ENCODE assay signal across 28 mouse cellular contexts in genomic region chr8:124576751-124577150, GRCm38 (mm10). TPM values are rescaled to one million over a fixed set of nuclear protein-coding genes. Genes with fewer than 3 reads are reported as not detected.
DNase-seq lines count a peak whose midpoint lies in the region; ATAC-seq and TF ChIP-seq lines count a peak whose summit lies in the region.
"Had no signal": no experiment of that assay in that cellular context is flagged by ENCODE, and none has a peak within 500 bp of the region (broad histone marks: within the 10 kb centered on the region; RNA-seq: fewer than 3 reads in every experiment).

No protein-coding gene starts in this region.

- 87% methylated on average over 1 of the region's 1 CpGs for WGBS in limb, embryonic 13.5 days
- 81% methylated on average over 1 of the region's 1 CpGs for WGBS in limb, embryonic 10.5 days
- 59% methylated on average over 1 of the region's 1 CpGs for WGBS in intestine, embryonic 16.5 days
- 63% methylated on average over 1 of the region's 1 CpGs for WGBS in stomach, postnatal 0 days
- WGBS in hindbrain, embryonic 10.5 days = 79% methylated on average over 1 of the region's 1 CpGs

- H3K36me3 ChIP-seq in limb, embryonic 13.5 days = no peaks in the 10 kb centered on the region
- no peaks in the 10 kb centered on the region for H3K36me3 ChIP-seq in limb, embryonic 10.5 days
- H3K36me3 ChIP-seq in intestine, embryonic 16.5 days (ENCODE audit: control insufficient read depth, insufficient read depth, low read length) = no peaks in the 10 kb centered on the region
- H3K36me3 ChIP-seq in stomach, postnatal 0 days (ENCODE audit: control insufficient read depth, insufficient read depth, low read length) = no peaks in the 10 kb centered on the region
- H3K36me3 ChIP-seq in hindbrain, embryonic 10.5 days = no peaks in the 10 kb centered on the region
- H3K36me3 ChIP-seq: embryonic facial prominence, embryonic 12.5 days; G1E; hindbrain, embryonic 13.5 days; midbrain, embryonic 10.5 days; midbrain, embryonic 15.5 days; neural tube, embryonic 12.5 days had no signal

- H3K27me3 ChIP-seq in limb, embryonic 13.5 days = no peaks in the 10 kb centered on the region
- no peaks in the 10 kb centered on the region for H3K27me3 ChIP-seq in limb, embryonic 10.5 days (ENCODE audit: low read depth, poor library complexity, severe bottlenecking)
- H3K27me3 ChIP-seq in intestine, embryonic 16.5 days (replicated peaks; ENCODE audit: control insufficient read depth, insufficient read depth, low read length) = no peaks in the 10 kb centered on the region
- H3K27me3 ChIP-seq in stomach, postnatal 0 days (ENCODE audit: control insufficient read depth, insufficient read depth, low read length) = no peaks in the 10 kb centered on the region
- H3K27me3 ChIP-seq in hindbrain, embryonic 10.5 days (ENCODE audit: insufficient read depth, poor library complexity, severe bottlenecking) = no peaks in the 10 kb centered on the region
- H3K27me3 ChIP-seq: embryonic facial prominence, embryonic 12.5 days; midbrain, embryonic 15.5 days; neural tube, embryonic 12.5 days had no signal

- no peak overlapping the region for H3K4me3 ChIP-seq in limb, embryonic 13.5 days
- no peak overlapping the region for H3K4me3 ChIP-seq in limb, embryonic 10.5 days
- no peak overlapping the region for H3K4me3 ChIP-seq in intestine, embryonic 16.5 days (ENCODE audit: low read length)
- H3K4me3 ChIP-seq in stomach, postnatal 0 days (ENCODE audit: low read depth, low read length) = no peak overlapping the region
- H3K4me3 ChIP-seq in hindbrain, embryonic 10.5 days = no peak overlapping the region
- H3K4me3 ChIP-seq: embryonic facial prominence, embryonic 12.5 days; hindbrain, embryonic 13.5 days; midbrain, embryonic 10.5 days; midbrain, embryonic 15.5 days; neural tube, embryonic 12.5 days had no signal

- no peak overlapping the region for H3K4me2 ChIP-seq in limb, embryonic 13.5 days (replicated peaks)
- H3K4me2 ChIP-seq in intestine, embryonic 16.5 days (ENCODE audit: low read depth, low read length) = no peak overlapping the region
- no peak overlapping the region for H3K4me2 ChIP-seq in stomach, postnatal 0 days (replicated peaks; ENCODE audit: low read depth)
- H3K4me2 ChIP-seq: embryonic facial prominence, embryonic 12.5 days; hindbrain, embryonic 13.5 days; liver, embryonic 11.5 days; midbrain, embryonic 15.5 days; neural tube, embryonic 12.5 days had no signal

- DNase-seq in limb, embryonic 10.5 days (ENCODE audit: low spot score) = no peak
- peak; percentile 32 for DNase-seq in lung, postnatal 36 days
- peak; percentile 80 for DNase-seq in stomach, postnatal 0 days (ENCODE audit: low spot score)
- DNase-seq in hindbrain, embryonic 10.5 days (ENCODE audit: low spot score) = no peak
- no peak for DNase-seq in left cerebral cortex, adult 18-20 months (ENCODE audit: low spot score in 2 of 2)
- DNase-seq: adrenal gland, adult 8-10 months; cerebellum, postnatal 25 days; gastrocnemius, postnatal 14 days; kidney, adult 18-20 months; kidney, postnatal 36 days; right cerebral cortex, adult 18-20 months; thymus, postnatal 14 days had no signal

- TF ChIP-seq EP300 in stomach, postnatal 0 days (optimal IDR thresholded peaks at IDR 0.05) = no peak

- no peak for ATAC-seq in limb, embryonic 13.5 days (ENCODE audit: low FRiP score, low read depth)
- ATAC-seq in intestine, embryonic 16.5 days = peak; percentile 24; the same call in 1 of the 2 replicates
- peak; percentile 96 for ATAC-seq in stomach, postnatal 0 days (ENCODE audit: low FRiP score, low TSS enrichment)
- ATAC-seq: forebrain, embryonic 14.5 days; midbrain, embryonic 15.5 days had no signal

- no peak; the same call in 1 of the 2 replicates for TF ChIP-seq CTCF in stomach, postnatal 0 days (IDR thresholded peaks at IDR 0.05; ENCODE audit: low read depth)

- H3K9me3 ChIP-seq in limb, embryonic 13.5 days = no peaks in the 10 kb centered on the region
- H3K9me3 ChIP-seq in limb, embryonic 10.5 days (replicated peaks) = no peaks in the 10 kb centered on the region
- H3K9me3 ChIP-seq in intestine, embryonic 16.5 days (ENCODE audit: control insufficient read depth, low read length) = no peaks in the 10 kb centered on the region
- no peaks in the 10 kb centered on the region for H3K9me3 ChIP-seq in stomach, postnatal 0 days (ENCODE audit: control insufficient read depth, low read length)
- H3K9me3 ChIP-seq in hindbrain, embryonic 10.5 days = no peaks in the 10 kb centered on the region
- H3K9me3 ChIP-seq: embryonic facial prominence, embryonic 12.5 days; G1E; hindbrain, embryonic 13.5 days; midbrain, embryonic 10.5 days; midbrain, embryonic 15.5 days; neural tube, embryonic 12.5 days had no signal

- H3K9ac ChIP-seq in limb, embryonic 13.5 days = 0 out of 2 replicates have a peak overlapping the region, but pooled peaks have one; percentile 25
- no peak overlapping the region for H3K9ac ChIP-seq in intestine, embryonic 16.5 days (ENCODE audit: low read depth, low read length)
- no peak overlapping the region for H3K9ac ChIP-seq in stomach, postnatal 0 days (ENCODE audit: low read length)
- H3K9ac ChIP-seq: embryonic facial prominence, embryonic 12.5 days; hindbrain, embryonic 13.5 days; midbrain, embryonic 15.5 days; neural tube, embryonic 12.5 days had no signal

- 0 out of 2 replicates have a peak, but pooled peaks cover under 1% of the 10 kb centered on the region for H3K4me1 ChIP-seq in limb, embryonic 13.5 days
- H3K4me1 ChIP-seq in limb, embryonic 10.5 days = peaks cover 17% of the 10 kb centered on the region
- H3K4me1 ChIP-seq in intestine, embryonic 16.5 days (ENCODE audit: control insufficient read depth, insufficient read depth, low read length) = peaks cover 5% of the 10 kb centered on the region
- no peaks in the 10 kb centered on the region for H3K4me1 ChIP-seq in stomach, postnatal 0 days (replicated peaks; ENCODE audit: control insufficient read depth, insufficient read depth)
- H3K4me1 ChIP-seq in hindbrain, embryonic 10.5 days (replicated peaks) = peaks cover 12% of the 10 kb centered on the region; the same call in 1 of the 2 replicates
- H3K4me1 ChIP-seq: midbrain, embryonic 15.5 days; neural tube, embryonic 12.5 days had no signal

- H3K27ac ChIP-seq in limb, embryonic 13.5 days = no peak overlapping the region
- no peak overlapping the region for H3K27ac ChIP-seq in limb, embryonic 10.5 days
- no peak overlapping the region for H3K27ac ChIP-seq in intestine, embryonic 16.5 days (ENCODE audit: low read length)
- 0 out of 2 replicates have a peak overlapping the region, but pooled peaks have one; percentile 9 for H3K27ac ChIP-seq in stomach, postnatal 0 days (replicated peaks)
- H3K27ac ChIP-seq in hindbrain, embryonic 10.5 days = no peak overlapping the region
- H3K27ac ChIP-seq: embryonic facial prominence, embryonic 12.5 days; hindbrain, embryonic 13.5 days; midbrain, embryonic 10.5 days; midbrain, embryonic 15.5 days; neural tube, embryonic 12.5 days had no signal

RNA-seq across cellular contexts. Expression of gene Capn9, which starts 0.8 kb away (rescaled TPM):
- 0.15 TPM in 1 of 2 replicates, not detected in the other for polyA plus RNA-seq in limb, embryonic 13.5 days (2015; fragmentation: Nextera tagmentation; extraction: Ambion mirVana)
- not detected in 2 replicates for polyA plus RNA-seq in limb, embryonic 10.5 days (2016; fragmentation: Nextera tagmentation; extraction: Ambion mirVana)
- 2.3 and 2.9 TPM in 2 replicates for polyA plus RNA-seq in intestine, embryonic 16.5 days (2015; fragmentation: Nextera tagmentation; extraction: Ambion mirVana)
- polyA plus RNA-seq in stomach, postnatal 0 days (2015; fragmentation: Nextera tagmentation; extraction: Ambion mirVana) = 12.8 and 17.6 TPM in 2 replicates
- not detected in 2 replicates for polyA plus RNA-seq in hindbrain, embryonic 10.5 days (2016; fragmentation: Nextera tagmentation; extraction: Ambion mirVana)
- total RNA-seq in left cerebral cortex, adult 18-20 months (2021) = not detected
- total RNA-seq: G1E; granulocyte monocyte progenitor cell, adult 5-6 weeks; heart, postnatal 25 days; left cerebral cortex, postnatal 10 days; megakaryocyte progenitor cell, adult 5-6 weeks had no signal
- polyA plus RNA-seq: embryonic facial prominence, embryonic 12.5 days; G1E; kidney, embryonic 16.5 days; limb, embryonic 11.5 days; liver, embryonic 11.5 days; midbrain, embryonic 10.5 days; midbrain, embryonic 15.5 days; neural tube, embryonic 12.5 days had no signal

RNA-seq across cellular contexts. Expression of gene Agt, which starts 7.2 kb away (rescaled TPM):
- polyA plus RNA-seq in limb, embryonic 13.5 days (2015; fragmentation: Nextera tagmentation; extraction: Ambion mirVana) = 0.42 and 0.48 TPM in 2 replicates
- polyA plus RNA-seq in limb, embryonic 10.5 days (2016; fragmentation: Nextera tagmentation; extraction: Ambion mirVana) = not detected in 2 replicates
- 5.9 and 8.4 TPM in 2 replicates for polyA plus RNA-seq in intestine, embryonic 16.5 days (2015; fragmentation: Nextera tagmentation; extraction: Ambion mirVana)
- polyA plus RNA-seq in stomach, postnatal 0 days (2015; fragmentation: Nextera tagmentation; extraction: Ambion mirVana) = 42.8 and 44.5 TPM in 2 replicates
- not detected in 2 replicates for polyA plus RNA-seq in hindbrain, embryonic 10.5 days (2016; fragmentation: Nextera tagmentation; extraction: Ambion mirVana)
- 10 to 100 TPM; 13.2 to 14.8 TPM for total RNA-seq in left cerebral cortex, adult 18-20 months (2021)
- total RNA-seq: G1E; granulocyte monocyte progenitor cell, adult 5-6 weeks; megakaryocyte progenitor cell, adult 5-6 weeks had no signal
- polyA plus RNA-seq: forebrain, embryonic 14.5 days; G1E; limb, embryonic 11.5 days; midbrain, embryonic 10.5 days had no signal

RNA-seq across cellular contexts. Expression of gene Cog2, which starts 56.2 kb away (rescaled TPM):
- 42.9 and 44.2 TPM in 2 replicates for polyA plus RNA-seq in limb, embryonic 13.5 days (2015; fragmentation: Nextera tagmentation; extraction: Ambion mirVana)
- 37.9 and 43.5 TPM in 2 replicates for polyA plus RNA-seq in limb, embryonic 10.5 days (2016; fragmentation: Nextera tagmentation; extraction: Ambion mirVana)
- polyA plus RNA-seq in intestine, embryonic 16.5 days (2015; fragmentation: Nextera tagmentation; extraction: Ambion mirVana) = 35.5 and 37.6 TPM in 2 replicates
- 23.3 and 24.9 TPM in 2 replicates for polyA plus RNA-seq in stomach, postnatal 0 days (2015; fragmentation: Nextera tagmentation; extraction: Ambion mirVana)
- 41.1 and 43.3 TPM in 2 replicates for polyA plus RNA-seq in hindbrain, embryonic 10.5 days (2016; fragmentation: Nextera tagmentation; extraction: Ambion mirVana)
- 10 to 100 TPM; 35.4 to 37.7 TPM for total RNA-seq in left cerebral cortex, adult 18-20 months (2021)

Comparison
In these comparisons a context has a peak if more than half of its experiments do, and no peak if none do; other contexts are left out.
1. DNase-seq: peak in lung, postnatal 36 days (single experiment) and stomach, postnatal 0 days (single experiment); none in limb, embryonic 10.5 days (single experiment), hindbrain, embryonic 10.5 days (single experiment) and left cerebral cortex, adult 18-20 months (0 of 2).